Mouse (Mus musculus): Measurements from ENCODE around the gene Dlat. TPM values are rescaled to one million over a fixed set of nuclear protein-coding genes. Genes with fewer than 3 reads are reported as not detected.

Dlat gene
- polyA plus RNA-seq, 1 experiment from 2014 or later = 49.5 TPM

DNA sequence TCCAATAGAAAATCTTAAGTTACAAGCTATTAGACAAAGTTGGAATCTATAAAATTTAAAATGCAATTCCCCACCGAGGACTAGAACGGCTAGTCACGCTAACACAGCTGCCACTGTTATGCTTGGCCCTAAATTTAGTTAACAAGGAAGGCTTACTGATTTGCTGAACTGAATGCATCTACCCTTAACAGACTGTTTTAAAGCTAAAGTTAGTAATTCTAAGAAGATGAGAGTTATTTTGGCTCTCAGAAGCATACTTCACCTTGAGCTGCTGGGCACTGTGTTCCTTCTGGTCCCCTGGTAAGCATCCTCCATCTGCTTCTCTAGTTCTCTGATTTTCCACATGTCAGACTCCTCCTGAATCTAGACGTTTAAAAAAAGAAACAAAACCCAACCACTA lies 47.5 kb downstream of the Dlat start:
- no peaks in the 10 kb centered on the region for H3K27me3 ChIP-seq
- WGBS = 87% methylated on average over 4 of the region's 4 CpGs
- peaks cover 9% of the 10 kb centered on the region for H3K4me1 ChIP-seq (replicated peaks)
- no peak overlapping the region for H3K4me3 ChIP-seq (replicated peaks)
- ATAC-seq (ENCODE audit: insufficient number of reproducible peaks, insufficient read depth, low FRiP score, low TSS enrichment, low read depth) = no peak
- H3K9me3 ChIP-seq = no peaks in the 10 kb centered on the region
- H3K4me2 ChIP-seq = no peak overlapping the region
- H3K36me3 ChIP-seq = peaks cover 78% of the 10 kb centered on the region
- no peak overlapping the region for H3K9ac ChIP-seq (replicated peaks)
- H3K27ac ChIP-seq = no peak overlapping the region

GRCm38 (mm10) chr9:50604338-50604737 lies 55.2 kb downstream of the Dlat start:
- Histone ChIP-seq H3K27ac (peak overlapping the region; percentile 91; the same call in 1 of the 2 replicates), H3K9ac (replicated peaks) (peak overlapping the region; percentile 83), H3K4me2 (peak overlapping the region; percentile 80), H3K27me3 (no peaks in the 10 kb centered on the region), H3K36me3 (peaks cover 51% of the 10 kb centered on the region), H3K9me3 (no peaks in the 10 kb centered on the region), H3K4me3 (replicated peaks) (peak overlapping the region; percentile 89), H3K4me1 (replicated peaks) (peaks cover 27% of the 10 kb centered on the region)
- ATAC-seq (ENCODE audit: insufficient number of reproducible peaks, insufficient read depth, low FRiP score, low TSS enrichment, low read depth) = peak; percentile 7; the same call in 1 of the 2 replicates
- WGBS = 4% methylated on average over 6 of the region's 6 CpGs

DNA sequence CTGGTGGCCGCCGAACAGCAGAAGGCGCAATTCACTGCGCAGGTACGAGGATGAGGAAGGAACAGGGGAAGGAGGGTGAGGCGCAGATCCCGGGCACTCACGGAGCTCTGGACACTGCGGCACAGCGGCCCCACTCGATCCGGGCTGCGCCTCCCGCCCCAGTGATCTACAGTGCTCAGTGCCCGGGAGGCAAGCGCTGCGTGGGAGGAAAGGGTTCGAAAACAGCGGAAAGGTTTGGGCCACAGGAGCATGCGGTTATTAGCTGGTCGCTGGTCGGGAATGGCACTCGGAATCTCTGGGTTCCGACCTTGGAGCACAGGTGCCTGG lies 55.6 kb downstream of the Dlat start:
- Histone ChIP-seq H3K36me3 (peaks cover 52% of the 10 kb centered on the region), H3K4me3 (replicated peaks) (peak overlapping the region; percentile 89), H3K27ac (peak overlapping the region; percentile 91), H3K4me2 (peak overlapping the region; percentile 80), H3K9me3 (no peaks in the 10 kb centered on the region), H3K27me3 (no peaks in the 10 kb centered on the region), H3K4me1 (replicated peaks) (peaks cover 27% of the 10 kb centered on the region), H3K9ac (replicated peaks) (peak overlapping the region; percentile 83)
- under 1% methylated on average over 24 of the region's 24 CpGs for WGBS
- ATAC-seq (ENCODE audit: insufficient number of reproducible peaks, insufficient read depth, low FRiP score, low TSS enrichment, low read depth) = peak; percentile 91

DNA sequence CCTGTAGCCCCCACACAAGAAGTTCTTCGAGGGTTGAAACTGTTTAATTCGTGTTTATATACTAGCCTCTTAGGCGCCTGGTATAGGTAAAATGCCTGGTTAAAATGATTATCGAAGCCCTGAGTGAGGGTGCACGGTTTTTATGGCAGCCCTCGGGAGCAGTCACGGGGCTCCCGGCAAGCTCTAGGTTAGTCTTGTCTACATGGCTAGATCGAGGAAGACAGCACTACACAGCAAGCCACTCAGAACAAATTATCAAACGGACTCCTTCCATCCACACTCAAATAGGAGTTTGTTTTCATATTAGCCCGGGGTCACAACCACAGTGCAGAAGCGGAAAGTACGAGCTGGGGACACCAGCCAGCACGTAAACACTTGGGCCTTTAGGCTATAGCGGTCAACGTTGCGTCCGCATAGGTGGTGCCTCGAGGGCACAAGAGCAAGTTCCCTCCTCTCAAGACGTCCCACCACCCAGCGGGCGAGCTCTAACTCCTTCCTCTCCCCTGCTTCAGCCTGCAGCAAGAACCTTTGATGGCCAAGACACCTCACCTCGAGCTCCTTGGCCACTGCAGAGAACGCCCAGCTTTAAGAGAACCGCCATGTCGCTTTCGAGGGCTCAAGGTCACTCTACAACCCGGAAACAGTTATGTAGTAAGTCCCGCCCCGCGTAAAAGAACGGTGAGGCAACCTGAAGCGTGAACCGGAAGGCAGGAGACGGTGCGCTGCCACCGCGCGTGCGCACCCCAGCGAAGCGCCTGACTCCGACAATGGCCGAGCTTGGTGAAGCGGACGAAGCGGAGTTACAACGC lies 56.2 kb downstream of the Dlat start, which contains the start of the genes Sdhd and Timm8b:
Gene Sdhd (minus strand): TSS at position 624 of the 809 bp plus-strand sequence.
Gene Timm8b (plus strand): TSS at position 722 of the 809 bp plus-strand sequence.
- no peaks in the 10 kb centered on the region for H3K9me3 ChIP-seq
- peaks cover 54% of the 10 kb centered on the region for H3K36me3 ChIP-seq
- under 1% methylated on average over 48 of the region's 48 CpGs for WGBS

GRCm38 (mm10) chr9:50602055-50602845 lies 57.3 kb downstream of the Dlat start:
- Histone ChIP-seq H3K4me2 (peak overlapping the region; percentile 80), H3K4me1 (replicated peaks) (peaks cover 27% of the 10 kb centered on the region), H3K27me3 (no peaks in the 10 kb centered on the region), H3K36me3 (peaks cover 54% of the 10 kb centered on the region), H3K9ac (replicated peaks) (peak overlapping the region; percentile 83), H3K27ac (no peak overlapping the region), H3K9me3 (no peaks in the 10 kb centered on the region), H3K4me3 (replicated peaks) (peak overlapping the region; percentile 89)
- ATAC-seq (ENCODE audit: insufficient number of reproducible peaks, insufficient read depth, low FRiP score, low TSS enrichment, low read depth) = no peak
- WGBS = 85% methylated on average over 7 of the region's 7 CpGs

More for the DNA sequence above, 56.2 kb downstream of the Dlat start, which contains the start of the genes Sdhd and Timm8b:
- Histone ChIP-seq H3K4me3 (replicated peaks) (peak within 1 kb of the TSS; percentile 89), H3K27ac (peak within 1 kb of the TSS; percentile 91), H3K27me3 (no peaks in the 10 kb centered on the region), H3K9ac (replicated peaks) (peak within 1 kb of the TSS; percentile 83), H3K4me1 (replicated peaks) (peaks cover 27% of the 10 kb centered on the region), H3K4me2 (peak within 1 kb of the TSS; percentile 80)
- peak; percentile 94 for ATAC-seq (ENCODE audit: insufficient number of reproducible peaks, insufficient read depth, low FRiP score, low TSS enrichment, low read depth)

DNA sequence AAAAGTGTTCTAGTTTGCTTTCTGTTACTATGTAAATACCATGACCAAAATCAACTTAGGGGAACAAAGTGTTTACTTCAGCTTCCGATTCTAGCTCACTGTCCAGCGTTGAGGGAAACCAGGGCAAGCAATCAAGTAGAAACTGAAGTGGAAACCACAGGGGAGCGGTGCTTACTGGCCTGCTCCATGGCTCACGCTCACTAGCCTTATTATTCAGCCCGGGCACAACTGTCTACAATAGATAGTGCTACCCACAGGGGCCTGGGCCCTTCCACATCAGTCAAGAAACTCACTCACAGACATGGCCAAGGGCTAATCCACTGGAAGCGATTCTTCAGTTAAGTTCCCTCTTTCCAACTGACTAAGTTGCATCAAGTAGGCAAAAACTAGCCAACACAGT lies 58.0 kb downstream of the Dlat start:
- WGBS = 90% methylated on average over 6 of the region's 6 CpGs
- Histone ChIP-seq H3K36me3 (peaks cover 54% of the 10 kb centered on the region), H3K4me1 (replicated peaks) (peaks cover 27% of the 10 kb centered on the region), H3K4me2 (no peak overlapping the region), H3K27me3 (no peaks in the 10 kb centered on the region), H3K9ac (replicated peaks) (no peak overlapping the region), H3K27ac (no peak overlapping the region), H3K4me3 (replicated peaks) (no peak overlapping the region), H3K9me3 (no peaks in the 10 kb centered on the region)
- ATAC-seq (ENCODE audit: insufficient number of reproducible peaks, insufficient read depth, low FRiP score, low TSS enrichment, low read depth) = no peak

DNA sequence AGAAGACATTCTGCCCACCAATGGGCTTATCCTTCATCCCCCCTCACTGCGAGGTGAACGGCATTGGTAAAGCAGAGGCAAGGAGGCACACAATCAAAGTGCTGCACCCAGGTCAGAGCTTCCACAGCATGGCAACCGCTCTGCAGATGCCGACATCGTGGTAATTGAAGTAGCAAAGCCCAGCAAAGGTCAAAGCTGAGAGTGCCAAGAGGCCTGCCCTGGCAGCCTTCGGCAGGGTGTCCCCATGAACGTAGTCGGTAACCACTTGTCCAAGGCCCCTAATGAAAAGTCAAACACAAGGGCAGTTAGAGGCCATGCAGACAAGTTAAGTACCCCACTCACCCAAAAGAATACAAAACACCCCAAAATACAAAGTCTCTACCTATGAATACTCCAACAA lies 62.6 kb downstream of the Dlat start:
- H3K4me1 ChIP-seq (replicated peaks) = peaks cover 8% of the 10 kb centered on the region
- no peak overlapping the region for H3K27ac ChIP-seq
- no peaks in the 10 kb centered on the region for H3K9me3 ChIP-seq
- peaks cover 59% of the 10 kb centered on the region for H3K36me3 ChIP-seq
- no peak overlapping the region for H3K4me2 ChIP-seq
- no peak for ATAC-seq (ENCODE audit: insufficient number of reproducible peaks, insufficient read depth, low FRiP score, low TSS enrichment, low read depth)
- H3K9ac ChIP-seq (replicated peaks) = no peak overlapping the region
- 96% methylated on average over 8 of the region's 8 CpGs for WGBS
- no peak overlapping the region for H3K4me3 ChIP-seq (replicated peaks)
- no peaks in the 10 kb centered on the region for H3K27me3 ChIP-seq

DNA sequence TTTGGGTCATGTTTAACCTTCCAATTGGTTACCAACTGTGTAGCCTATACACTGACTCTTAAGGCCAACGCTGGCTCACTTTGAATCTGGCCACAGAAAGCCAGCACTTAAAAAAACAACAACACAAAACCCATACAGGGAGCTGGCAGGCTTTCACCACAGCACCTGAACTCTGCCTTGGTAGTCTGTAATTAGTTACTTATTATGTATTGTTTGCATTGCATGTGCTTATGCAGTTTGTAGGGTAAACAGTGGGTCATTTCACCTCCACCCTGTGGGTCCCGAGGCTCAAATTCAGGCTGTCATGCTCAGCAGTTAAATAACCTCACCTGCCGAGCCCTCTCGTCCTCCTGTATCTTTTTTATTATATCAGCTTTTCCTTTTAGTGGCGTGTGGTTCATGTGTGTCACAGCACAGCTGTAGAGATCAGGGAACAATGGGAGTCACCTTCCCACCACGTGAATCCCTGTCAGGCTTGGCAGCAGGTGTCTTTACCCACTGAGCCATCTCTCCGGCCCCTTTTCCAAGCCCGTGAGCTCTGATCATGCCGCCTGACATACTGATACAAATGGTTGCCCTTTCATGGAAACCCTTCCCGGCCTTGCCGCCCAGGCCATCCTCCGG lies 64.7 kb downstream of the Dlat start:
- no peak overlapping the region for H3K4me2 ChIP-seq
- H3K27ac ChIP-seq = no peak overlapping the region
- H3K9me3 ChIP-seq = no peaks in the 10 kb centered on the region
- no peak overlapping the region for H3K9ac ChIP-seq (replicated peaks)
- 79% methylated on average over 12 of the region's 12 CpGs for WGBS
- H3K4me1 ChIP-seq (replicated peaks) = no peaks in the 10 kb centered on the region
- no peak overlapping the region for H3K4me3 ChIP-seq (replicated peaks)
- ATAC-seq (ENCODE audit: insufficient number of reproducible peaks, insufficient read depth, low FRiP score, low TSS enrichment, low read depth) = no peak
- no peaks in the 10 kb centered on the region for H3K27me3 ChIP-seq
- H3K36me3 ChIP-seq = peaks cover 53% of the 10 kb centered on the region

DNA sequence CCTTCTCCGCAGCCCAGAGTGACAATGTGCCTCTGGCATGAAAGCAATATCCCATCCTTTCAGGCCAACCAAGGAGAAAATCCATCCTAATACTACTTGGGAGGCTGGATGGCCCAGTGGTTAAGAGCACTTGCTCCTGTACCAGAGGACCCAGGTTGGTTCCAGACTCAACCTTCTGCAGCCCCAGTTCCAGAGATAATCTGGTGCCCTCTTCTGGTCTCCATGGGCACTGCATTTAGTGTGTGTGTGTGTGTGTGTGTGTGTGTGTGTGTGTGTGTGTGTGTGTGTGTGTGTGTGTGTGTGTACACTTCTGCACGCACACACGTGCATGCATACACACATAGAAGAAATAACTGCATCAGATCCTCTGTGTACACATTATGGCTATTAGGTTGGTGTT lies 66.0 kb downstream of the Dlat start:
- H3K27me3 ChIP-seq = no peaks in the 10 kb centered on the region
- peaks cover 41% of the 10 kb centered on the region for H3K36me3 ChIP-seq
- no peak overlapping the region for H3K4me2 ChIP-seq
- 77% methylated on average over 2 of the region's 3 CpGs for WGBS
- H3K27ac ChIP-seq = no peak overlapping the region
- no peak overlapping the region for H3K9ac ChIP-seq (replicated peaks)
- no peak for ATAC-seq (ENCODE audit: insufficient number of reproducible peaks, insufficient read depth, low FRiP score, low TSS enrichment, low read depth)
- no peak overlapping the region for H3K4me3 ChIP-seq (replicated peaks)
- no peaks in the 10 kb centered on the region for H3K4me1 ChIP-seq (replicated peaks)
- H3K9me3 ChIP-seq = no peaks in the 10 kb centered on the region

DNA sequence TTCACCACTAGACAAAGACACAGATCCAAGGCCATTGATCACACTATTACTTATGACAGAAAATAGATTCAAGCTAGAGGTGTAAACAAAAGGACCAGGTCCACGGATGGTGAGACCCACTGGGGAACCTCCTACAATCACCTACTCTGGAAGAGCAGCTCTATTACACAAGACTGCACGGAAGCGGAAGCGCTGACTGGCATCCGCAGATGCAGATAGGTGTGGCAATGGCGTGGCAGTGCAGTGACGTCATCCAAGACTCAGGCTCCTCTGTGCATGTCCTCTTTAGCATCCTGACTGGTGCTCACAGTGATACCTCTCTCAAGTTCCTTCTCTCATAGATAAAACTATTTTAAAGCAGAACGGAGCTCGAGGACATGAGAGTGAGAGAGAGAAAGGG lies 66.6 kb downstream of the Dlat start:
- Histone ChIP-seq H3K4me3 (replicated peaks) (no peak overlapping the region), H3K9ac (replicated peaks) (no peak overlapping the region), H3K27ac (no peak overlapping the region), H3K4me2 (no peak overlapping the region), H3K4me1 (replicated peaks) (no peaks in the 10 kb centered on the region), H3K9me3 (no peaks in the 10 kb centered on the region), H3K36me3 (peaks cover 35% of the 10 kb centered on the region), H3K27me3 (no peaks in the 10 kb centered on the region)
- WGBS = 89% methylated on average over 9 of the region's 9 CpGs
- no peak for ATAC-seq (ENCODE audit: insufficient number of reproducible peaks, insufficient read depth, low FRiP score, low TSS enrichment, low read depth)
